Mouse (Mus musculus): ENCODE measurements around the gene Cdh12.
"Not testable (repeated sequence)": the region's sequence is repeated elsewhere in the genome, so short reads cannot be mapped to it uniquely, and the experiment has no call there.

Cdh12 gene

DNA sequence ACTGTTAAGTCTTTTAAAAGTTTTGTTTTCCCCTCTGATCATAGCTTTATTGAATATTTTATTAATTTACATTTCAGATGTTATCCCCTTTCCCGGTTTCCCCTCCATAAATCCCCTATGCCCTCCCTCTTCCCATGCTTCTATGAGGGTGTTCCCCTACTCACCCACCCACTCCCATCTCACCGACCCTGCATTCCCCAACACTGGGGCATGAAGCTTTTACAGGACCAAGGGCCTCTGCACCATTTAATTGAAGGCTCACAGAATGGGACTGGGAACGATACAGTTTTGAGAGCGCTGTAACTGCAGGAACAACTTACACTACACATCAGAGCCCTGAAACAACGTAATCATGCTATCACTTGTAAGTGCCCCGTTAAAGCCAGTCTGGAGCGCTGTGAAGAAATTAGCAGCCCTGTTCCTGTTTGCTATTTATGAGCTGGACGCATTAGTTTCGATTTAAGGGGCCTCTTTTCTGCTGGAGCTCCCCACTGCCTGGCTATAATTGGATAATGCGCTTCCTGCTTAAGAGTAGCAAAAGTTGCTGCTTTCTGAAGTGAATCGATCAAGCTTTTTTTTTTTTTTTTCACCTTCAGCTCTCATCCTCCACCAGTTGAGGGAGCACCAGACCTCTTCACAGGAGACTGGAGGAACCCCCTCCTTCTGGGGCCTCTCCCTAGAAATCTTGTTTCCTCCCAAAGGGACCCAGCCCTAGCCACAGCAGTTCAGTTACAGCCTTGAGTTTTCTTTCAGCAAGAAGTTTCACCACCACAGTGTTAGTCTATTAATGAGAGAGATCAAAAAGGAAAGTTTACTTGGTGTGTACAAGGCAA, 660.2 kb downstream of the Cdh12 start:
- no peak for DNase-seq (ENCODE audit: low spot score in 2 of 2)

GRCm38 (mm10) chr15:21109889-21110500, 660.9 kb downstream of the Cdh12 start:
- no peak for DNase-seq (ENCODE audit: low spot score in 2 of 2)

- no peak for DNase-seq (ENCODE audit: low spot score in 2 of 2)
These were observed 662.0 kb downstream of the Cdh12 start for GRCm38 (mm10) chr15:21110874-21111603.

GRCm38 (mm10) chr15:21114775-21115174, 665.7 kb downstream of the Cdh12 start:
- not testable (repeated sequence) for DNase-seq (ENCODE audit: low spot score in 2 of 2)

GRCm38 (mm10) chr15:21130660-21131059, 681.6 kb downstream of the Cdh12 start:
- no peak for DNase-seq (ENCODE audit: low spot score in 2 of 2)

GRCm38 (mm10) chr15:21132999-21133398, 683.9 kb downstream of the Cdh12 start:
- DNase-seq (ENCODE audit: low spot score in 2 of 2), result no peak

DNA sequence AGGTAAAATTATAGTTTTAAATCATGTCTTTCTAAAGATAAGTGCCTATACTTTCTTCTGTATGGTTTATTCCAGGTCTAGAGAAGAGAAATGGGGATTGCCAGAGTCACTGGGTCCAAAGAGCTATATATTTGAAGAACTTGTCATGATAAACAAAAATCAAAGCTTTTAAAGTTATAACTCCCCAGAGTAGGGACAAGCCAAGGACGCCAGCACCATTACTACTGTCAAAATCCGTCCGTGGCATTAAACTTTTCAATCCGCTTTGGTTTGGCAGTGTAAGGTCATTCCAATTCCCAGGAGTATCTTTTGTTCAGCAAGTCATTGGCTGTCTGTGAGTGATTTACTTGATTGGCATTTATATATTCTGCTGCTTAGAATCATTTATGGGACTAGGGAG, 697.8 kb downstream of the Cdh12 start:
- DNase-seq (ENCODE audit: low spot score in 2 of 2), result no peak

- no peak for DNase-seq (ENCODE audit: low spot score in 2 of 2)
These were observed 704.5 kb downstream of the Cdh12 start for GRCm38 (mm10) chr15:21153602-21154001.

- DNase-seq (ENCODE audit: low spot score in 2 of 2), result no peak
These were observed 730.7 kb downstream of the Cdh12 start for GRCm38 (mm10) chr15:21179727-21180126.

DNA sequence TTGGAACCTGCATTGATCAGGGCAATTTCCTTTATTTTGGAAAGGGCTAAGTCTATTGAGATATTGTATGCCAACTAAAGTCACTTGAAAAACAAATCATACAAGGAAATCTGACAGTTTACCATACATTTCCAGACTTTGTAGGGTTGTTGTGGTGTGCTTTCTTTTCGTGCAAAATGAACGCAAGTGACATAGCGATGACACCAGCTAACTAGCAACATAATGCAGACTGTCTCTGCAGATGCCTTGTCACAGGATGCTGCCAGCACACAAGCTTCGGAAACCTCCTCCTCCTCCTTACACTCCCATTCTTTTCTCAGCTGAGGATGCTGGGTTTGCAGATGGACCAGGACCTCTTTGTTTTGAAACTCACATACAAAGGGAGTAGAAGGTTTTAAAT, 731.1 kb downstream of the Cdh12 start:
- no peak for DNase-seq (ENCODE audit: low spot score in 2 of 2)

DNA sequence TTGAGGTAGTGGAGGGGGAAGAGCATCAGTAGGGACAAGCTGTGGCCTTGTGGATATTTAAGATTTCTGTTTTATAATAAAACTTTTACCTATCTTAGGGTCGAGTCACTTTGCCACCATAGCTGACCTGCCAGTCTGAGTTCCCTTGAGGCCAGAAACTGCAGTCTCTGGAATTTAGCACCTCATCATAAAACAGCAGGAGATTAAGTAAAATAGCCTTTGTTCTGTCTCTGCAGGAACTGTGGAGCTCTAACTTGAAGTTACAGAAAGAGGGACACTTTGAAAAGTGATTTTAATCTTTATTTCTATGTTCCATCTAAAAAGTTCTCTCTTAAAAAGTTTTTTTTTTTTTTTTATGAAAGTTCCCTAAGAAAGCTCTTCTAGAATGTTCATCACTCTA, 736.7 kb downstream of the Cdh12 start:
- DNase-seq (ENCODE audit: low spot score in 2 of 2), result no peak

DNA sequence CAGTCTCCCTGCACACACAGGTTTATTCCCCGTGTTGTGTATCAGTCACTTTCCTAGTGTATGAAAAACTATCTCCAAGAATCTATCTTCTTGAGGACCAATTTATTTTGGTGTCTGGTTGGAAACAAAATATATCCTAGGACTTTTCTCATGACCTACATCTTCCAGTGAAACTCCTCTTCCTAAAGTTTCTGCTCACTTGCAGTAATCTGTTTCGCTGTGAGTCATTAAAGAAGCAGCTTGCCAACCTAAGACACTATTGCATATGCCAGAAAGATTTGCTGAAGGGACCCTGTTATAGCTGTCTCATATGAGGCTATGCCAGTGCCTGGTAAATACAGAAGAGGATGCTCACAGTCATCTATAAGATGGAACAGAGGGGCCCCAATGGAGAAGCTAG, 761.0 kb downstream of the Cdh12 start:
- DNase-seq (ENCODE audit: low spot score in 2 of 2), result not testable (repeated sequence)

DNA sequence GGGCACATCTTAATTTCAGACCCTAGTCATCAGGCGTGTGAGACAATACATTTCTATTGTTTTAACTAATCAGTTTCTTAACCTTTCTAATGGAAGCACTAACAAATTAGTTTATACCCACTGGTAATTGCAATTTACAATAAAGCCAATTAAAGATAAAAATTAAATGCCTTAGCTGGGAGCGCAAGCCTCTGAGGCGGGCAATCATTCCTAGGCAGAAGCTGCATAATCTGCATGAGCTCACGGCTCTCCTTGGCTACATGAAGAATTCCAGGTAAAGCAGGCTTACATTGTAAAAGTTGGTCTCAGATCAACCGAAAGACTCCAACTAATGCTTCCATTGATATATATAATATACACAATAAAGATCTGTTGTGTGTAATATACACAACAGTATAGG, 773.9 kb downstream of the Cdh12 start:
- no peak for DNase-seq (ENCODE audit: low spot score in 2 of 2)

DNA sequence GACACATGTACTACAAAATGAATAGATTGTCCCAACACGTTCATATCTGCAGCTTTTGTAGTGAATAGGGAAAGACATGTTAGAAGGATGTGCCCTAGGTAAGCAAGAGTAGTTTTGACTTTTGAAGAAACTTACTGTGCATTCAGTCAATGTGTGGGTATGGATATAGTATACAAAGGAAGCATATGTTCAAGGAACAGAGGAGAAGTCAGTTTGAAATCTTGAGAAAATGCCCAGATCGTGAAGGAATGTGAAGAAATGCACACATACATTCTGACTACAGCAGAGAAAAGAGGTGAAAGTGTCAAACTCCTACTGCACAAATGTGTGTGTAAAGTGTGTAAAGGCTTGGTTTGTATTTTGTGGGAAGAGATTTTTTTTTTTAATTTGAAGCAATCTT, 812.3 kb downstream of the Cdh12 start:
- DNase-seq (ENCODE audit: low spot score in 2 of 2), result no peak

- no peak for DNase-seq (ENCODE audit: low spot score in 2 of 2)
These were observed 820.8 kb downstream of the Cdh12 start for GRCm38 (mm10) chr15:21269856-21270255.

DNA sequence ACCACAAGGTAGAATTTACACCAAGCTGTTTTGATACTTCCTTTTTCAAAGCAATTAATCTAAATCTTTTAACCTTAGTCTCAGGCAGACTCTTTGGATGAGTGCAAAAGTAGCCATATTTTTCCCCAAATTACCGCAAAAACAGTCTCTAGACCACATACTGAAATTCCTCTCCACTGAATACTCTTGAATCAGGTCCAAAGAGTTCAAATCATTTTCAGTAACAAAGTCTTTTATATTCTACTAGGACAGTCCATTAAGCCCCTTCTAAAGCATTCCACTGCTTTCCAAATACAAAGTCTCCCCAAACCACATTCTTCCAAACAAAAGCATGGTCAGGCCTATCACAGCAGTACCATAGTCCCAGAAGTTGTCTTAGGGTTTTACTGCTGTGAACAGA, 848.0 kb downstream of the Cdh12 start:
- no peak for DNase-seq (ENCODE audit: low spot score in 2 of 2)

GRCm38 (mm10) chr15:21315457-21315856, 866.4 kb downstream of the Cdh12 start:
- DNase-seq (ENCODE audit: low spot score in 2 of 2), result no peak

- no peak for DNase-seq (ENCODE audit: low spot score in 2 of 2)
These were observed 894.8 kb downstream of the Cdh12 start for GRCm38 (mm10) chr15:21343853-21344252.

GRCm38 (mm10) chr15:21344323-21344722, 895.3 kb downstream of the Cdh12 start:
- no peak for DNase-seq (ENCODE audit: low spot score in 2 of 2)

- DNase-seq (ENCODE audit: low spot score in 2 of 2), result no peak
These were observed 895.7 kb downstream of the Cdh12 start for GRCm38 (mm10) chr15:21344749-21345148.

GRCm38 (mm10) chr15:21355356-21356101, 906.5 kb downstream of the Cdh12 start:
- DNase-seq (ENCODE audit: low spot score in 2 of 2), result no peak

- no peak for DNase-seq (ENCODE audit: low spot score in 2 of 2)
These were observed 917.3 kb downstream of the Cdh12 start for GRCm38 (mm10) chr15:21366366-21366765.
